Mouse (Mus musculus): ENCODE data around the gene Epb41l2.

GRCm38 (mm10) chr10:25321198-25321597 is 38.4 kb upstream of the Epb41l2 start:
- no peak for TF ChIP-seq CTCF (IDR thresholded peaks at IDR 0.05; ENCODE audit: insufficient read depth, low read length)
- no peak for TF ChIP-seq POLR2A (IDR thresholded peaks at IDR 0.05; ENCODE audit: borderline replicate concordance, extremely low read depth, low read depth, low read length)
